Mouse (Mus musculus): ENCODE data around the gene Mrpl55.

GRCm38 (mm10) chr11:59192059-59192386 is 10.3 kb upstream of the Mrpl55 start, which contains the start of gene Guk1:
- TF ChIP-seq MAX (IDR thresholded peaks at IDR 0.05; ENCODE audit: low read length) (peak; percentile 39; the same call in 1 of the 2 replicates), CTCF (IDR thresholded peaks at IDR 0.05 in 2 of 3, conservative IDR thresholded peaks at IDR 0.05 in 1 of 3; ENCODE audit: control insufficient read depth in 1 of 3, insufficient read depth in 1 of 3, low read depth in 2 of 3, low read length in 3 of 3, poor library complexity in 1 of 3, severe bottlenecking in 1 of 3) (no peak), MAFK (IDR thresholded peaks at IDR 0.05; ENCODE audit: borderline replicate concordance, low read depth, low read length) (no peak), KAT2A (conservative IDR thresholded peaks at IDR 0.05; ENCODE audit: low read depth, low read length) (no peak), ZC3H11A (IDR thresholded peaks at IDR 0.05; ENCODE audit: low read depth, low read length) (no peak), POLR2A (IDR thresholded peaks at IDR 0.05; ENCODE audit: control insufficient read depth in 1 of 2, insufficient read depth in 1 of 2, low read depth in 1 of 2, low read length in 2 of 2, poor library complexity in 1 of 2) (0 out of 4 replicates have a peak, but pooled peaks of 1 of the 2 experiments have one; percentile 54), EP300 (IDR thresholded peaks at IDR 0.05; ENCODE audit: low read depth in 1 of 2, low read length in 2 of 2) (no peak), POLR2AphosphoS5 (IDR thresholded peaks at IDR 0.05; ENCODE audit: borderline replicate concordance, low read depth, low read length) (no peak), ZNF384 (IDR thresholded peaks at IDR 0.05; ENCODE audit: low read depth, low read length) (no peak), GABPA (IDR thresholded peaks at IDR 0.05; ENCODE audit: low read depth, low read length) (no peak), BHLHE40 (IDR thresholded peaks at IDR 0.05; ENCODE audit: borderline replicate concordance, low read depth, low read length) (peak; percentile 66; the same call in 1 of the 2 replicates), ZKSCAN1 (IDR thresholded peaks at IDR 0.05; ENCODE audit: low read depth, low read length) (no peak), MXI1 (IDR thresholded peaks at IDR 0.05; ENCODE audit: low read depth, low read length) (no peak; the same call in 1 of the 2 replicates), E2F4 (IDR thresholded peaks at IDR 0.05; ENCODE audit: borderline replicate concordance, low read depth, low read length) (no peak)
